12 mouse cellular contexts compared by ENCODE assay signal in genomic region chr8:31315359-31315705, GRCm38 (mm10).
DNase-seq lines count a peak whose midpoint lies in the region; ATAC-seq and TF ChIP-seq lines count a peak whose summit lies in the region.
"Had no signal": no experiment of that assay in that cellular context is flagged by ENCODE, and none has a peak within 500 bp of the region (broad histone marks: within the 10 kb centered on the region; RNA-seq: fewer than 3 reads in every experiment).

No protein-coding gene starts in this region.

- peak; percentile 54; the same call in 1 of the 2 replicates for ATAC-seq in forebrain, postnatal 0 days
- peak; percentile 68; the same call in 1 of the 2 replicates for ATAC-seq in hindbrain, embryonic 14.5 days (ENCODE audit: low FRiP score)

- no peak overlapping the region for H3K27ac ChIP-seq in forebrain, postnatal 0 days (ENCODE audit: low read depth, low read length)
- H3K27ac ChIP-seq in forebrain, embryonic 10.5 days, result no peak overlapping the region
- no peak overlapping the region for H3K27ac ChIP-seq in hindbrain, embryonic 14.5 days
- H3K27ac ChIP-seq: layer of hippocampus, adult 2 months had no signal

- no peak overlapping the region for H3K4me2 ChIP-seq in forebrain, postnatal 0 days (ENCODE audit: low read depth)
- H3K4me2 ChIP-seq in hindbrain, embryonic 14.5 days (replicated peaks), result no peak overlapping the region

- WGBS in forebrain, postnatal 0 days, result 30% methylated on average over 8 of the region's 8 CpGs
- 71% methylated on average over 8 of the region's 8 CpGs for WGBS in forebrain, embryonic 10.5 days
- 41% methylated on average over 8 of the region's 8 CpGs for WGBS in hindbrain, embryonic 14.5 days

- H3K9me3 ChIP-seq in forebrain, postnatal 0 days (ENCODE audit: low read length), result no peaks in the 10 kb centered on the region
- peaks cover 4% of the 10 kb centered on the region; the same call in 1 of the 2 replicates for H3K9me3 ChIP-seq in forebrain, embryonic 10.5 days
- no peaks in the 10 kb centered on the region for H3K9me3 ChIP-seq in hindbrain, embryonic 14.5 days (ENCODE audit: control insufficient read depth, low read length)

- no peaks in the 10 kb centered on the region for H3K36me3 ChIP-seq in forebrain, postnatal 0 days (ENCODE audit: insufficient read depth)
- no peaks in the 10 kb centered on the region for H3K36me3 ChIP-seq in forebrain, embryonic 10.5 days (replicated peaks)
- H3K36me3 ChIP-seq in hindbrain, embryonic 14.5 days (replicated peaks; ENCODE audit: control insufficient read depth, insufficient read depth), result no peaks in the 10 kb centered on the region

- no peaks in the 10 kb centered on the region for H3K4me1 ChIP-seq in forebrain, postnatal 0 days (ENCODE audit: insufficient read depth)
- H3K4me1 ChIP-seq in forebrain, embryonic 10.5 days, result peaks cover 7% of the 10 kb centered on the region
- 0 out of 2 replicates have a peak, but pooled peaks cover 4% of the 10 kb centered on the region for H3K4me1 ChIP-seq in hindbrain, embryonic 14.5 days (replicated peaks; ENCODE audit: control insufficient read depth, insufficient read depth, low read length)

- H3K9ac ChIP-seq in forebrain, postnatal 0 days, result no peak overlapping the region
- no peak overlapping the region for H3K9ac ChIP-seq in hindbrain, embryonic 14.5 days

- no peak overlapping the region for H3K4me3 ChIP-seq in forebrain, postnatal 0 days (ENCODE audit: low read depth, low read length)
- H3K4me3 ChIP-seq in forebrain, embryonic 10.5 days, result no peak overlapping the region
- H3K4me3 ChIP-seq in hindbrain, embryonic 14.5 days (replicated peaks; ENCODE audit: low read length), result no peak overlapping the region
- H3K4me3 ChIP-seq: erythroblast, embryonic 14.5 days; layer of hippocampus, adult 2 months had no signal

- no peak for TF ChIP-seq CTCF in forebrain, postnatal 0 days (IDR thresholded peaks at IDR 0.05; ENCODE audit: low read depth)
- no peak for TF ChIP-seq CTCF in brain, embryonic 14.5 days (IDR thresholded peaks at IDR 0.05; ENCODE audit: borderline replicate concordance, extremely low read depth, insufficient read depth, insufficient read length)

- no peaks in the 10 kb centered on the region for H3K27me3 ChIP-seq in forebrain, postnatal 0 days (ENCODE audit: insufficient read depth, low read length)
- no peaks in the 10 kb centered on the region for H3K27me3 ChIP-seq in forebrain, embryonic 10.5 days (ENCODE audit: poor library complexity, severe bottlenecking)
- H3K27me3 ChIP-seq in hindbrain, embryonic 14.5 days (ENCODE audit: control insufficient read depth, insufficient read depth, low read length), result no peaks in the 10 kb centered on the region

- DNase-seq in forebrain, postnatal 0 days, result no peak
- no peak for DNase-seq in forebrain, embryonic 10.5 days (ENCODE audit: extremely low spot score, low spot score)
- DNase-seq in kidney, postnatal 10 days, result peak; percentile 21
- no peak for DNase-seq in kidney, adult 9 months
- DNase-seq in brain, embryonic 14.5 days (ENCODE audit: low read depth), result peak; percentile 75
- DNase-seq in hindbrain, embryonic 14.5 days (ENCODE audit: low spot score), result no peak
- DNase-seq in spleen, postnatal 4 days (ENCODE audit: low spot score in 2 of 2), result no peak
- no peak for DNase-seq in spleen, postnatal 10 days (ENCODE audit: low spot score in 2 of 2)
- DNase-seq: cerebellum, adult 8-10 months; lung, adult 2 months had no signal

- TF ChIP-seq POLR2A in brain, embryonic 14.5 days (IDR thresholded peaks at IDR 0.05; ENCODE audit: borderline replicate concordance, extremely low read depth, insufficient read depth, insufficient read length, poor library complexity, severe bottlenecking), result no peak

Comparison
In these comparisons a context has a peak if more than half of its experiments do, and no peak if none do; other contexts are left out.
1. DNase-seq: peak in kidney, postnatal 10 days (single experiment) and brain, embryonic 14.5 days (single experiment); none in forebrain, postnatal 0 days (single experiment), forebrain, embryonic 10.5 days (single experiment), kidney, adult 9 months (single experiment), hindbrain, embryonic 14.5 days (single experiment), spleen, postnatal 4 days (0 of 2) and spleen, postnatal 10 days (0 of 2).